Mouse (Mus musculus): ENCODE results near the gene Vmn1r181.

DNA sequence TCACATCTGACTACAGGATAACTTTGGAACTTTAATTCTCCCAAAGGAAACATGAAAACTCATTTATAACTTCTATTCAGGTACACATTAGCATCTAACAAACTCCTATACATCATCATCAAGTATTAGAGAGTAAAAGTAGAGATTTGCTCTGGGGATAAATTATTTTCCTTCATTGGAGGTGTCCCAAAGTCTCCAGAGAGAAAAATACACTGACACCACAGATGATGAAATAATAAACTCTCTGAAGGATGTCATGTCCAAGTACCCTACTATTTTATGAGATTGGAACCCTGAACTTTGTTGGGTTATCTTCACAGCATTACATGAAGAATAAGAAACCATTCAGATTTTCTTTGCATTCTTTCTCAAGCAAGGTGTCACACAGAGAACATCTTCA is 24.1 kb upstream of the Vmn1r181 start, which contains the start of gene Vmn1r180:
- TF ChIP-seq CTCF (IDR thresholded peaks at IDR 0.05; ENCODE audit: low read depth), result no peak
- no peak for TF ChIP-seq EP300 (IDR thresholded peaks at IDR 0.05; ENCODE audit: low read depth)
